Mouse (Mus musculus): ENCODE measurements around the gene Acat3.
"Not testable (repeated sequence)": the region's sequence is repeated elsewhere in the genome, so short reads cannot be mapped to it uniquely, and the experiment has no call there.

DNA sequence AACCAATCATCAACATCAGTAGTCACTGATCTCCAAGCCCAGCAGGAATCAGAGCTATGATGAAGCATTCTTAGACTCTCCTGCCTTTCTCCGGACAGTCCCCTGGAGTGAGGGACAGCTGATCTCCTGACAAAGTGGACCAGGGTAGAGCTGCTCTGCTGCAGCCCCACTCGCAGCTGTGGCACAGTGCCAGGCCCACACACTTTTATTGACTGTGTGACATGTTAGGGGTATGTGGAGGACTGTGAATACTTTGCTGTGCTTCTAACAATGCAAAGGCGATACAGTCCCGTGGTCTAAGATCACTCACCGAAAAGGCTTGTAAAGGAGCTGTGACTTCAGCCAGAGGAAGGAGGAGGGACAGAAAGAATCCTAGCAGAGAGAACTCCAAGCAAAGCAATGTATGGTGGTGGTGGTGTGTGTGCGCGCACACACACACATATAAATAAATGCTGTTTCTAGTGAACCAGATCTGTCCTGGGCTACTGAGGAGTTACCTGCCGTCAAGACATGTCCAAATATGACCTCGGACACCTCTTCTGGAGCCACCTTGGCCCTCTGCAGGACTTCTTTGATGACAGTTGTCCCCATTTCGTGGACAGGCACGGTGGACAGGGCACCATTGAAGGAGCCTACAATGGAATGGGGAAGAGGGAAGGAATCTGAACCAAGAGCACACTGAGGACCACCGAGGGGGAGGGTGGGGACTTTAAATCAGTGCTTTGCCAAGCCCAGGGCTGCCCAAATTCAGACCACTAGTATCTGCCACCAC lies 837 bp downstream of the Acat3 start:
- not testable (repeated sequence) for TF ChIP-seq CTCF, EP300 (IDR thresholded peaks at IDR 0.05; ENCODE audit: low read depth)
